Mouse (Mus musculus) cerebellum, adult 2 months (tissue): ENCODE results near the gene Arih1. TPM values are rescaled to one million over a fixed set of nuclear protein-coding genes. Genes with fewer than 3 reads are reported as not detected.
"Not testable (repeated sequence)": the region's sequence is repeated elsewhere in the genome, so short reads cannot be mapped to it uniquely, and the experiment has no call there.

Source experiments
- DNase-seq, 2 experiments: peaks; one replicate each; pipeline ENCODE4 v3.0.0; 2021
- H3K27ac ChIP-seq: fragments of 200-500 bp; 2 replicates; pipeline ENCODE4 v1.5.1; 2012; ENCODE audit warnings: low read length, control low read depth, inconsistent platforms; ENCODE audit not compliant: insufficient read depth
- H3K27me3 ChIP-seq: fragments of 200-500 bp; 2 replicates; pipeline ENCODE4 v1.6.1; 2012; ENCODE audit warnings: inconsistent platforms, mild to moderate bottlenecking, low read length, moderate library complexity; ENCODE audit not compliant: control insufficient read depth, insufficient read depth
- H3K4me1 ChIP-seq: fragments of 200-500 bp; 2 replicates; pipeline ENCODE4 v1.6.1; 2011; ENCODE audit warnings: low read length; ENCODE audit not compliant: control insufficient read depth, insufficient read depth
- H3K4me3 ChIP-seq: fragments of 200-500 bp; replicated peaks from 2 replicates; pipeline ENCODE3; 2011; ENCODE audit warnings: mild to moderate bottlenecking, low read depth, low read length, control low read depth; ENCODE audit not compliant: insufficient read depth
- CTCF ChIP-seq: fragments of 200-500 bp; IDR thresholded peaks from 2 replicates; pipeline ENCODE4 v1.5.1; 2011; ENCODE audit warnings: low read depth, mild to moderate bottlenecking, control low read depth, low read length, moderate library complexity, borderline replicate concordance; ENCODE audit not compliant: insufficient read depth
- POLR2A ChIP-seq: fragments of 200-500 bp; IDR thresholded peaks from 2 replicates; pipeline ENCODE4 v1.6.1; 2011; ENCODE audit warnings: low read length, control low read depth, borderline replicate concordance; ENCODE audit not compliant: insufficient read depth
- WGBS: fragments of 180-500 bp; shearing (Covaris S2); methylation state at CpG from one replicate; pipeline ENCODE4 v1.1.7; 2018; 5-methylcytosine and 5-hydroxymethylcytosine counted together
- polyA plus RNA-seq: library from polyadenylated mRNA; depleted of rRNA; stranded (reverse); fragments of >200 nt; gene quantifications from 2 replicates; pipeline ENCODE4 v1.2.3, GENCODE M21; 2012

Gene Arih1
- polyA plus RNA-seq, 1 experiment: 57.2 TPM

DNA sequence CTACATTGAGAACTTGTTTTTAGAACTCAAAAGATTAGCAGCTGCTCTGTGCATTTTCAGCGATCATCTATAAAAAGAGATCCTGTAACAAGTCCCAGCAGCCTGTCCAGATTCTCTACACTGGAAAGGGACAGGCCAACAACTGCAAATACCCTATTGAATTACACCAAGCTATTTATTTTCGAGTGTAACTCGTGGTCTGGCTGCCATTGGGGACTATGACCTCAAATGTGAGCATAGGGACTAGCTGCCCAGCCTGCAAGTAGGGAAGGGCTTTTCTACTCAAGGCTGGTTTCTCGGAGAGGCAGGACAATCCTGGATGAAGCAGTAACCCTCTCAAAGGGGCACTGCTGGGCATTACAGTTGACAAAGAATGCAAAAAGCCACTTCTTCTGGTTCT, 97.3 kb downstream of the Arih1 start:
- TF ChIP-seq POLR2A (no peak), CTCF (no peak)
- Histone ChIP-seq H3K4me3 (no peak overlapping the region), H3K27me3 (no peaks in the 10 kb centered on the region), H3K4me1 (no peaks in the 10 kb centered on the region), H3K27ac (no peak overlapping the region)
- WGBS: 89% methylated on average over 4 of the region's 4 CpGs
- no peak for DNase-seq

DNA sequence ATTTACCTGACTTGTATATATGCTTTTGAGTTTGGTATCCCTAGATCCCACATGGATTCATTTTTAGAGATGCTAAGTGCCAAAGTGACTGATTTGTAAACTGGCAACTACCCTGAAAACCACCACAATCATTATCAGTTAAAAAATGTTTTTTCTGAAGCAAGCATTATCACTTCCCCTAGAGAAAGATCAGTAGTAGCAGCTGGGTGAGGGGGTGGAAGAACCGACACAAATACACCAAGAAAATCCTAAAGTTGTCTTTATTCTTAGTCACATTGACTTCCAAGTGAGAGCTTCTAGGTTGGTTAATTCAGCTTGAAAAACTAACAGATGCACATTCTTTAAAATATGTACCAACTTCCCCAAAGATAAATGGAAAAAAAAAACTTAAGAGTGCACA, 98.1 kb downstream of the Arih1 start:
- DNase-seq: no peak
- TF ChIP-seq POLR2A (no peak), CTCF (no peak)
- 94% methylated on average over 1 of the region's 1 CpGs for WGBS

DNA sequence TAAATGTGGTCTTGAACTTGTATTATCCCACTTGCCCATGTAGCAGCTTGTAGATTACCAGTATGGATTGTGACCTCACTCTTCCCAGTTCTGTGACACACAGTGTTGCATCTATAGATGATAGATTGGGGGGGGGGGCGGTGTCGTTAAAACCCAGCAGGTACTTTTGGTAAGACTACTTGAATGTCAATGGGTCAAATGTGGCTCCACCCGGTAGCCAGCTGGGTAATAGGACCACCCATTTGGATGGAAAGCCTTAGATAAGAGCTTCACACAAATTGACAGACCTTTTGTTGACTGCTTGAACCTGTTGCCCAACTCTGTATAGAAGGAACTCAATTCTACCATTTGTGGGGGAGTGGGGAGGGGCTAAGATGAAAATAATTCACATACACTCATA, 99.0 kb downstream of the Arih1 start:
- DNase-seq: no peak
- H3K4me3 ChIP-seq: no peak overlapping the region
- no peaks in the 10 kb centered on the region for H3K4me1 ChIP-seq
- WGBS: 62% methylated on average over 3 of the region's 3 CpGs
- no peak for TF ChIP-seq POLR2A
- no peaks in the 10 kb centered on the region for H3K27me3 ChIP-seq
- no peak overlapping the region for H3K27ac ChIP-seq

More for the DNA sequence above, 98.1 kb downstream of the Arih1 start:
- no peaks in the 10 kb centered on the region for H3K27me3 ChIP-seq
- H3K4me1 ChIP-seq: no peaks in the 10 kb centered on the region
- no peak overlapping the region for H3K27ac ChIP-seq
- H3K4me3 ChIP-seq: no peak overlapping the region

DNA sequence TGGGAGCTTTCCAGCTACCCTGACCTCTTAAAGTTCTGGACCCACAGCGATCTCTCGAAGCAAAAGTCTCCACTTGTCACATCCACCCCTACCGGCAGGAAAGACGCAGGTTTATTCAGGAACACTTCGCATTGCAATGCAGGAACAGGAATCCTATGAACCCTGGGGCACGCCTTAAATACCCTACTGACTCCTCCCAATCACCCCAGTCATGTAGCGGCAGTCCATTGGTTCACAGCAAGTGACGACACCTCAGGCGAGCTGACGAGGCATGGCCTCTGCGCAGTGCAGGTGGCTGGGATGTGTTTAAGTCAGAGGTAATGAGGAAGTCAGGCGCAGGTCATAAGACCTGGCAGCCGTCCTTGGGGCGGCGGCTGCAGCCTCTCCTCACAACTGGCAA, 110.8 kb downstream of the Arih1 start:
- 93% methylated on average over 15 of the region's 15 CpGs for WGBS
- Histone ChIP-seq H3K27ac (no peak overlapping the region), H3K4me1 (no peaks in the 10 kb centered on the region), H3K4me3 (no peak overlapping the region), H3K27me3 (no peaks in the 10 kb centered on the region)
- TF ChIP-seq CTCF: no peak
- no peak for TF ChIP-seq POLR2A
- no peak for DNase-seq

DNA sequence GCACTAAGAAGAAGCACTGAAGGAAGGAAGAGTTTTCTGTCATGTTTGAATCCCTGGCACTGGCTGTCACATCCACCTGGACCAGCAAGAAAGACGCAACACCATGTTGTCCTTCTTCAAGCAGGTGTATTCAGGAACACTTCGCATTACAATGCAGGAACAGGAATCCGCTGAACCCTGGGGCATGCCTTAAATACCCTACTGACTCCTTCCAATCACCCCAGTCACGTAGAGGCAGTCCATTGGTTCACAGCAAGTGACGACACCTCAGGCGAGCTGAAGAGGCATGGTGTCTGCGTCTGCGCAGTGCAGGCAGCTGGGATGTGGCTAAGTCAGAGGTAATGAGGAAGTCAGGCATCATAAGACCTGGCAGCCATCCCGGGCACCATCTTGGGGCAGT, 116.8 kb downstream of the Arih1 start:
- no peak overlapping the region for H3K27ac ChIP-seq
- no peak overlapping the region for H3K4me3 ChIP-seq
- 81% methylated on average over 9 of the region's 9 CpGs for WGBS
- TF ChIP-seq POLR2A (no peak), CTCF (no peak)
- H3K4me1 ChIP-seq: no peaks in the 10 kb centered on the region
- H3K27me3 ChIP-seq: no peaks in the 10 kb centered on the region
- no peak for DNase-seq

DNA sequence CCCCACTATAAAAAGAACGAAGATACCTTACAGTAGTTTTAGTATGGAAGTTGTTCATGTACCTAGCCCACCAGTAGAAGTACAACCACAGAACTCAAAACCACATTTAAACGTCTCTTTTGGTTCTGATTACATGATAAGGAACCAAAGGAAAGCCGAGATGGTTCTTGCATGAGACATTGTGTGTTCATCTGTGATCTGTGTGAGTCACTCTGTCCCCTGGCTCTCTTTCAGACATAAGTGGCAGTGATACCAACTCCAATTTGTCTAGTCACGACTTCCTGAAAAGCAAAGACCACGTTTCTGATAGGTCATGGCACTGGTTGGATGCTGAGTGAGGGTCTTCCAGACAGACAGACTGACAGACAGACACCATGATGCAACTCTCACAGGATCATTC, 117.2 kb downstream of the Arih1 start:
- WGBS: 82% methylated on average over 5 of the region's 5 CpGs
- H3K27me3 ChIP-seq: no peaks in the 10 kb centered on the region
- no peaks in the 10 kb centered on the region for H3K4me1 ChIP-seq
- no peak overlapping the region for H3K4me3 ChIP-seq
- H3K27ac ChIP-seq: no peak overlapping the region
- TF ChIP-seq POLR2A: no peak
- TF ChIP-seq CTCF: no peak
- DNase-seq: no peak

DNA sequence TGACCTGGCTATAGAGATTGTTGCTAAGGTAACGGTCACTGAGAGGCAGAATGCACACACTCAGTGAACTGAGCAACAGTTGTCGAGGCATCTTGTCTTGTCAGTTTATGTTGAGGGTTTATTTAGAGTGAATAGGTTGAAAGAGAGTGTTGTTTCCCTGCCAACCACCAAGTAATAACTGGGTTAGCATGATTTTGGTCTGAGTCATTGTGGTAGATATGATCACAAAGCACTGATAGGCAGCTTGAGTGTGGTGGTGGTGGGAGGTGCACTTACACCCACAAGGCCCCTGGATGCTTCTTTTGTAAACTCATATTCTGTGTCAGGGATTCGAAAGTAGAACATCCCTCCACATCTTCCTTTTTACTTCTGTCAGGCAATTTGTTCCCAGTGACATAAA, 125.9 kb downstream of the Arih1 start:
- H3K27ac ChIP-seq, H3K27me3 ChIP-seq, DNase-seq, H3K4me1 ChIP-seq, H3K4me3 ChIP-seq: not testable (repeated sequence)
- 55% methylated on average over 2 of the region's 3 CpGs for WGBS

DNA sequence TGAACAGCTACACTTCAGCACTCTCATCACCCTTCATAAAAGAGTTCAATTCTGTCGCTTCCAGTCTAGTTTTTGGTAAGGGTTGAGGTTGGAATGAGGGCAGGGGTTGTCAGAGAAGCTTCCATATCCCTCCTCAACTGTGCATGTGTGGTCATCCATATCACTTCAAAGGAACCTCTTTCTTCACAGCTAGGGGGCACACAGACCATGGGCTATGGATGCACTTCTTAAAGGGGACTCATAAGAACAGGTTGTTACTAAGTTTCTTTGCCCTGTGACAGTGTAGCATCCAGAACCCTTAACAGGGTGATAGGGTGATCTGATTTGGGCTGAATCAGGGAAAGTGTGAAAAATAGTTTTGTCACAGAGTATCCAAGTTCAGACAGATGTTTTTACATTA, 128.4 kb downstream of the Arih1 start:
- WGBS: 38% methylated on average over 1 of the region's 1 CpGs
- H3K27me3 ChIP-seq: not testable (repeated sequence)

DNA sequence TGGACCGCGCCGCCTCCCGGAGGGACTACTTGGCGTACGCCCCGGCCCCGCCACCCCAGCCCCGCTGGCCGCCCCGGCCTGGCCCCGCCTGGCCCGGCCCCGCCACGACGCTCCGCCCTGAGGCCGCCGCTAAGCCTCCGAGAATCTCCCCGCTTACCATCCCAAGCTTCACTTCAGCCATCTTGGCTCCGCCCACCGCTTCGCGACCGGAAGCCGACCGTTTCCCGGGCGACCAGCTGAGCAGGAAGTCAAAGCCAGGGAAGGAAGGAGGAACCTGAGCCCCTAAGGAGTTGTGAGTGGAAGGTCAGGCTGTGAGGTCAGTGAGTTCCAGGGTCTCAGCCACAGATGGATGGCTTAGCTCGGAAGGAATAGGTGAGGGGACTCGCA, 133.2 kb downstream of the Arih1 start, which contains the start of gene Bbs4:
TSS of gene Bbs4 (minus strand) at position 256 of the 387 bp plus-strand sequence.
- no peak for TF ChIP-seq CTCF
- peak; percentile 75; the same call in 1 of the 2 replicates for TF ChIP-seq POLR2A
- H3K4me1 ChIP-seq: no peaks in the 10 kb centered on the region
- peak within 1 kb of the TSS; percentile 92 for H3K4me3 ChIP-seq
- peak; percentile 92 to 93 for DNase-seq
- H3K27me3 ChIP-seq: no peaks in the 10 kb centered on the region
- under 1% methylated on average over 24 of the region's 32 CpGs for WGBS
- peak within 1 kb of the TSS; percentile 21; the same call in 1 of the 2 replicates for H3K27ac ChIP-seq

More for the DNA sequence above, 128.4 kb downstream of the Arih1 start:
- not testable (repeated sequence) for DNase-seq, H3K4me3 ChIP-seq, H3K27ac ChIP-seq, H3K4me1 ChIP-seq
